Mouse (Mus musculus) kidney, embryonic 15.5 days (tissue): ENCODE data around the gene C1ra. TPM values are rescaled to one million over a fixed set of nuclear protein-coding genes. Genes with fewer than 3 reads are reported as not detected.
"Not testable (repeated sequence)": the region's sequence is repeated elsewhere in the genome, so short reads cannot be mapped to it uniquely, and the experiment has no call there.

ENCODE experiments used
- ATAC-seq: fragments of 200-750 bp; cut with Nextera tagmentation; replicated peaks from 2 replicates; pipeline ENCODE4 v1.8.0; 2017; ENCODE audit warnings: moderate TSS enrichment; ENCODE audit not compliant: low FRiP score
- H3K27ac ChIP-seq: fragments of 300-500 bp; sonication (generic); 2 replicates; pipeline ENCODE4 v1.5.1; 2015; ENCODE audit warnings: mild to moderate bottlenecking, inconsistent platforms
- H3K27me3 ChIP-seq: fragments of 300-500 bp; sonication (generic); 2 replicates; pipeline ENCODE4 v1.6.1; 2015; ENCODE audit warnings: inconsistent platforms
- H3K36me3 ChIP-seq: fragments of 300-500 bp; sonication (generic); 2 replicates; pipeline ENCODE4 v1.6.1; 2015; ENCODE audit warnings: inconsistent platforms
- H3K4me1 ChIP-seq: fragments of 300-500 bp; sonication (generic); 2 replicates; pipeline ENCODE4 v1.6.1; 2015; ENCODE audit warnings: inconsistent platforms
- H3K4me2 ChIP-seq: fragments of 300-500 bp; sonication (generic); 2 replicates; pipeline ENCODE4 v1.6.1; 2015; ENCODE audit warnings: moderate library complexity, mild to moderate bottlenecking, inconsistent platforms
- H3K4me3 ChIP-seq: fragments of 300-500 bp; sonication (generic); replicated peaks from 2 replicates; pipeline ENCODE4 v1.5.1; 2015; ENCODE audit warnings: mild to moderate bottlenecking, inconsistent platforms
- H3K9ac ChIP-seq: fragments of 300-500 bp; sonication (generic); 2 replicates; pipeline ENCODE4 v1.6.1; 2015; ENCODE audit warnings: mild to moderate bottlenecking, inconsistent platforms
- H3K9me3 ChIP-seq: fragments of 300-500 bp; sonication (generic); replicated peaks from 2 replicates; pipeline ENCODE4 v1.6.1; 2016; ENCODE audit warnings: inconsistent platforms
- WGBS: fragments of 180-500 bp; shearing (Covaris S2); methylation state at CpG from one replicate; pipeline ENCODE4 v1.1.7; 2015; ENCODE audit warnings: mixed read lengths; 5-methylcytosine and 5-hydroxymethylcytosine counted together
- polyA plus RNA-seq: library from polyadenylated mRNA; unstranded; fragments of >200 nt; fragmentation: Nextera tagmentation; extraction: Ambion mirVana; gene quantifications from 2 replicates; pipeline ENCODE4 v1.2.1, GENCODE M21; 2015

C1ra gene
- polyA plus RNA-seq, 1 experiment from 2014 or later, result 7.9 TPM

DNA sequence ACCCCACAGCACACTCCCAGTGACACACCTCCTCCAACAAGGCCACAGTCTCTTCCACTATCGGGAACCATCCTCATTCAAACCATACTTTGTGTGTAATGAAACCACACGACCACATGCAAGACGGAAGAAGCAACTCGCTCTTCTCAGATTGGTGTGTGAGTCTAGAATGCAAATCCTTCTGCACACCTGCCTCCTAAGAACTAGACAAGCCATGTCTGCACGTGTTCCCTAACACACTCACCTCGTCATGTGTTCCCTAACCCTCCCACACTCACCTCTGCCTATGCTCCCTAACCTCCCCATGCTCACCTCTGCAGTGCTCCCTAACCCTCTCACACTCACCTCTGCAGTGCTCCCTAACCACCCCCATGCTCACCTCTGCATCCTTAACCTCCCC is 20.8 kb upstream of the C1ra start:
- no peak overlapping the region for H3K27ac ChIP-seq
- H3K4me2 ChIP-seq, result no peak overlapping the region
- no peaks in the 10 kb centered on the region for H3K27me3 ChIP-seq
- no peak overlapping the region for H3K4me3 ChIP-seq
- H3K9ac ChIP-seq, result no peak overlapping the region
- ATAC-seq, result no peak
- no peaks in the 10 kb centered on the region for H3K9me3 ChIP-seq
- H3K36me3 ChIP-seq, result no peaks in the 10 kb centered on the region
- WGBS, result 75% methylated on average over 6 of the region's 6 CpGs
- 0 out of 2 replicates have a peak, but pooled peaks cover 10% of the 10 kb centered on the region for H3K4me1 ChIP-seq

DNA sequence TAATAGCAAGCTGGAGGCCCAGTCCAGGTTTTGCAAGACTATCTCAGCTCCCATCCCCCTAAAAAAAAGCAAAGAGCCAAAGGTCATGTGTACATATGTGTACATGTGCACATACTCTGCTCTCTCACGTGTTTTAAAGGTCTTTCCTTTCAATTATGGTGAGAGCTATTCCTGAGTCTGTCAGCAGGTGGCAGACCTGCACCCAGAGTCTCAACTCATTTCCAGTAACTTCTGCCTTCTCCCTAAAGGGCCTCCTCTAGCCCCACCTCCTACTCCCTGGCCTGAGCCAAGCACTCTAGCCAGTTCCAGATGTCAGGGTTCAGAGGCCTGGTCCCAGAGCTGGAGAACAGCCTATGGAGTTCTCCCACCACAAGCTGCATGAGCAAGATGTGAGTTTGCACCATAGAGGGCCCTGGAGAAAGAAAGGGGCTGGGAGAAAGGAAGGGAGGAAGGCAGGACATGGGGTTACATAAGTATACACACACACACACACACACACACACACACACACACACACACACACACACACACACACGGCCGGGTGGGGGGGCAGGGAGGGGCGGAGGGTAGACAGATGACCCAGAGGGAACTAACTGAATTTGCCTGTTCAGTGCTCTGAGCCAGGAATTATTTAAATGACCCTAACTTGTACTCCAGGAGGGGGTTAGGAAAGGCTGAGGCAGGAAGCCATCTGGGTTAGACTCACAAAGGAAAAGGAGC is 19.2 kb upstream of the C1ra start, which contains the start of gene C1rl:
C1rl (plus strand) TSS at position 272 of the 720 bp plus-strand sequence.
- Histone ChIP-seq H3K27ac (peak within 1 kb of the TSS; percentile 67), H3K36me3 (no peaks in the 10 kb centered on the region), H3K27me3 (no peaks in the 10 kb centered on the region), H3K4me2 (no peak within 1 kb of the TSS), H3K4me3 (no peak within 1 kb of the TSS), H3K4me1 (0 out of 2 replicates have a peak, but pooled peaks cover 10% of the 10 kb centered on the region), H3K9me3 (no peaks in the 10 kb centered on the region), H3K9ac (no peak within 1 kb of the TSS)
- WGBS, result 30% methylated on average over 4 of the region's 4 CpGs
- peak; percentile 94 for ATAC-seq

DNA sequence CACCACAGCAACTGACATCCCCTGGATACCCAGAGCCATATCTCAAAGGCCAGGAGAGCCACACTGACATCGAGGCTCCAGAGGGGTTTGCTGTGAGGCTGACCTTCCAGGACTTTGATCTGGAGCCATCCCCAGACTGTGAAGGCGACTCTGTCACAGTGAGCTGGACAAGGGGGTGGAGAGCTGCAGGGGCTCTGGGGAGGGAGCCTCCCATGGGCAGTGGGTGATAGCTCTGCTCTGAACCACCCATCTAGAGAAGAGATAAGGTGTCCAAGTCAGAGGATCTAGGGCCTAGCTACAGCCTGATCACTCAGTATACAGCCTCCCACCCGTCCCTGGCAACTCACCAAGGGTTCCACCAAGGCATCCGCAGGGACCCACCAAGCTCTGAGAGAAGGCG is 18.3 kb upstream of the C1ra start:
- H3K27ac ChIP-seq, result peak overlapping the region; percentile 67
- H3K4me3 ChIP-seq, result no peak overlapping the region
- no peaks in the 10 kb centered on the region for H3K27me3 ChIP-seq
- no peaks in the 10 kb centered on the region for H3K9me3 ChIP-seq
- no peak overlapping the region for H3K9ac ChIP-seq
- peak; percentile 9; the same call in 1 of the 2 replicates for ATAC-seq
- H3K4me1 ChIP-seq, result 0 out of 2 replicates have a peak, but pooled peaks cover 10% of the 10 kb centered on the region
- 66% methylated on average over 5 of the region's 5 CpGs for WGBS
- no peaks in the 10 kb centered on the region for H3K36me3 ChIP-seq
- H3K4me2 ChIP-seq, result no peak overlapping the region

DNA sequence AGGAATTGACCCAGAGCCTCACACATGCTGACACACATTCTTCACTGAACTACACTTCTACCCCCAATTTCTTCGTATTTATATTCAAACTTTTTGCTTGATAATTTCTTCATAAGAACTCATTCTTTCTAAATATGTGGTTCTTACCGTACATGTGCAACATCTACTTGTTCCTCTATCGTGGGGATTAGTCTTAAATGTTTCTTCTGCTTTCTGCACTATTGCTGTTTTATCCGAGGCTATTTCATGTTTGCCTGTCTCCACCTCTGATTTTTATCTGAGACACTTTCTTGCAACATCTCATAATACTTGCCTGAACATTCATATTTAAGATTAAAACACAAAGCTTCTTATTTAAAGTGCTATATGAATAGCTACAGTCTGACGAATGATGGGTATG is 16.2 kb upstream of the C1ra start:
- no peaks in the 10 kb centered on the region for H3K36me3 ChIP-seq
- H3K4me1 ChIP-seq, result 0 out of 2 replicates have a peak, but pooled peaks cover 10% of the 10 kb centered on the region
- no peak overlapping the region for H3K9ac ChIP-seq
- WGBS, result 92% methylated on average over 5 of the region's 5 CpGs
- no peak overlapping the region for H3K4me3 ChIP-seq
- H3K4me2 ChIP-seq, result no peak overlapping the region
- H3K9me3 ChIP-seq, result no peaks in the 10 kb centered on the region
- no peak overlapping the region for H3K27ac ChIP-seq
- no peak for ATAC-seq
- no peaks in the 10 kb centered on the region for H3K27me3 ChIP-seq

DNA sequence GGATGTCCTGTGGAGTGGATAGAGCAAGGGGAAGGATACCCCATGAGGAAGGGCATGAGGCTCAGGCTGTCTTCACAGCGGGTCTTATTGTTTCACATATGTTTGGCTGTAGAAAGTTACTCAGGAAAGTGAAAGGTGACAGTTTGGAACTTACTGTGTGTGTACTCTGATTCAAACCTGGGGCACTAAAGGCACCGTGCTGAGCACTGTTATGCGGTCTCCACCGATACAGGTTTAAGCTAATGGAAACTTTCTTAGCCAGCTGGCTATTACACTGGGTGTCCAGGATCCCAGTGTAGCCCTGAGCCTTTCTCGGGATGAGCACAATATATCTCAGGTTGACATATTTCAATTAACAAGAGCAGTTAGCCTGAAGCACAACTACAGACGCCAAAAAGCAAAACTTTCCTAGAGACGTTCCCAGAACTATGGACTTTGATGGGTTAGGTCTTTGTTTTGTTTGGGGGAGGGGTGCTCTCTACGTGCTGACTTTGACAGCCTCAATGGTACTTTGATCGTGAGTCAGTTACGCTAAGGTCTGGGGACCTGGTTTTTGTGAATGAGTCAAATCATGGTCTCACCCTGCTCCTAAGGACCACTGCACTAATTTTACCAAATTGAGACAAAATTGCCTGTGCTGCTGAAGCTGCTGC is 12.2 kb upstream of the C1ra start:
- H3K36me3 ChIP-seq, result no peaks in the 10 kb centered on the region
- WGBS, result 35% methylated on average over 10 of the region's 10 CpGs
- no peak for ATAC-seq
- no peak overlapping the region for H3K4me3 ChIP-seq
- no peaks in the 10 kb centered on the region; the same call in 1 of the 2 replicates for H3K4me1 ChIP-seq
- H3K27ac ChIP-seq, result no peak overlapping the region
- no peak overlapping the region for H3K4me2 ChIP-seq
- no peak overlapping the region for H3K9ac ChIP-seq
- H3K27me3 ChIP-seq, result no peaks in the 10 kb centered on the region
- no peaks in the 10 kb centered on the region for H3K9me3 ChIP-seq

DNA sequence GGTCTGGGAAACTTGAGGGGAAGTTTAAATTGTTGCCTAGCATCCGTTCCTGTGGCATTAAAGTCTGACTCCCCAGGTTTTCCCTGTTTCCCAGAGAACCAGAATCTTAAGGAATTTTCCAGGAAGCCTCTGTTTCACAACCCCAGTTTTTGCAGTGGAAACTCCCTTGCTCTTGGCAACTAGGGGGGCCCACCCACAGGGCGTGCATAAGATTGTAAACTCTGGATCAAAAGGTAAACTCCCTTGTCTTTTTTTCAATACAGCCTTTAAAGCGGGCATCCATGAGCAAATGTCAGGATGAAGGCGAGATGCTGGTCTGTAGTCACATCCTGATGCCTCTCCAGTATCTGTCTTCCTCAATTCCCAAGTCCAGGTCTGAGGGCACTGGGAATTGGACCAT is 10.7 kb upstream of the C1ra start:
- no peaks in the 10 kb centered on the region for H3K36me3 ChIP-seq
- no peaks in the 10 kb centered on the region for H3K27me3 ChIP-seq
- ATAC-seq, result no peak
- H3K4me1 ChIP-seq, result no peaks in the 10 kb centered on the region; the same call in 1 of the 2 replicates
- 76% methylated on average over 4 of the region's 4 CpGs for WGBS
- no peak overlapping the region for H3K4me3 ChIP-seq
- no peak overlapping the region for H3K9ac ChIP-seq
- no peaks in the 10 kb centered on the region for H3K9me3 ChIP-seq
- H3K27ac ChIP-seq, result no peak overlapping the region
- no peak overlapping the region for H3K4me2 ChIP-seq

DNA sequence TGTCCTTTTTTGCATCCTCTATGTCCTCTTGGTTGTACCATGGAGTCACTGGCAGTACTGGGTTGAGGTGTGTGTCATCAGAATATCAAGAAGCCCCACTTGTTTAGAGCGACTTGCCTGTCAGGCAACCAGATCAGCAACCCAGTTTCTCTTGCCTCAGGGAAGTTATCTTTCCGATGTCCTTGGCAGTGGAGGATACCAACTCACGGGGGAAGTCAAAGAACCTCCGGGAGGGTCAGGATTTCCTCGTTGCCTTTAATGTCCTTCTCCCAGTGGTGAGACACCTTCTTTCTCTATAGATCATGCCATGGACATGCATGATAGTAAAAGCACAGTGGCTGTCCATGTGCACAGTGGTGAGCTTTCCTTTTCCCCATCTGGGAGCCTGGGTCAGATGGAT is 10.2 kb upstream of the C1ra start:
- Histone ChIP-seq H3K9me3 (no peaks in the 10 kb centered on the region), H3K9ac (no peak overlapping the region), H3K27ac (no peak overlapping the region), H3K4me3 (no peak overlapping the region), H3K36me3 (no peaks in the 10 kb centered on the region), H3K4me1 (no peaks in the 10 kb centered on the region; the same call in 1 of the 2 replicates), H3K4me2 (no peak overlapping the region), H3K27me3 (no peaks in the 10 kb centered on the region)
- no peak for ATAC-seq
- 80% methylated on average over 5 of the region's 5 CpGs for WGBS

DNA sequence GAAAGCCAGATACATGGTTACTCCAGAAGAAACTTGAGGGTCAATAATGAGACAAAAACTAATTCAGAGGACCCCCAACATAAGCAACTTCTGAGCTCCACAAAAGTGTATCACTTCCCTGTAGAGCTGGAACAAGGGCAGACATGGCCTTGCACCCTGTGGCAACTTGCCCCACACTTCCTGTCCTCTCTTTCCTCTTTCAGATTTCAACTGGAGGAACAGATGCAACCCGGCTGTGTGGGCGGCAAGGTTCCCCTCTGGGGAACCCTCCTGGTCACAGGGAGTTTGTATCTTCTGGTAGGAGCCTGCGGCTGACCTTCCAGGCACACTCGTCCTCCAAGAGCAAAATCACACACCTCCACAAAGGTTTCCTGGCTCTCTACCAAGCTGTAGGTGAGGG is 7.2 kb upstream of the C1ra start:
- H3K4me1 ChIP-seq, result no peaks in the 10 kb centered on the region; the same call in 1 of the 2 replicates
- WGBS, result 68% methylated on average over 4 of the region's 4 CpGs
- no peak for ATAC-seq
- no peak overlapping the region for H3K4me3 ChIP-seq
- no peak overlapping the region for H3K4me2 ChIP-seq
- no peaks in the 10 kb centered on the region for H3K27me3 ChIP-seq
- no peaks in the 10 kb centered on the region for H3K9me3 ChIP-seq
- H3K9ac ChIP-seq, result no peak overlapping the region
- no peaks in the 10 kb centered on the region for H3K36me3 ChIP-seq
- H3K27ac ChIP-seq, result no peak overlapping the region

DNA sequence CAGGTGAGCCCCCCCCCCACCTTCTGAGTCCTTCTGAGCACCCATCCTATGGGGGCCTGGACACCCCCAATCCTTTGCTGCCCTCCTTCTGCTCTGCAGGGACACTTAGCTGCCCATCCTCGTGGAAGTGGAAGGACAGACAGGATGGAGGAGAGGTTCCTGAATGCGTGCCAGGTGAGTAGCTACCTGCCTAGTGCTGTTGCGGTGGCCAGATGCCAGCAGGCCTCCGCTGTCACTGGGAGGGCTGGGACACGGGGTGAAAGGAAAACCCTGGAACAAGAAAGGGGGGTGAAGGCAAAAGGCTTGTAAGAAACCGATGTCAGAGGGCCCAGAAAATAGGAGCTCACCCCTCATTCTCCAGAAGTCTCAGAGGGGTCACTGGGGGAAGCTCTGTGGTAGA is 5.2 kb upstream of the C1ra start:
- 78% methylated on average over 6 of the region's 6 CpGs for WGBS
- ATAC-seq, result no peak

DNA sequence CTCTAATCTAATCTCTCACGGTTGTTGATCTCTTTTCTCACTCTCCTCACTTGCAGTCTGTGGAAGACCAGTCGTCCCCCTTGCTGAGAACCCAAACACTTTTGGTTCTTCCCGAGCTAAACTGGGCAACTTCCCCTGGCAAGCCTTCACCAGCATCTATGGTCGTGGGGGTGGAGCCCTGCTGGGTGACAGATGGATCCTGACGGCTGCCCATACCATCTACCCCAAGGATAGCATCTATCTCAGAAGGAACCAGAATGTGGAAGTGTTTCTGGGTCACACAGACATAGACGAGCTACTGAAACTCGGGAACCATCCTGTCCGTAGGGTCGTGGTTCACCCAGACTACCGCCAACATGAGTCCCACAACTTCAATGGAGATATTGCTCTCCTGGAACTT is 3.9 kb upstream of the C1ra start:
- 81% methylated on average over 10 of the region's 10 CpGs for WGBS
- ATAC-seq, result no peak
- peaks cover 7% of the 10 kb centered on the region; the same call in 1 of the 2 replicates for H3K4me1 ChIP-seq

More for the DNA sequence above, 5.2 kb upstream of the C1ra start:
- Histone ChIP-seq H3K27me3 (no peaks in the 10 kb centered on the region), H3K4me1 (no peaks in the 10 kb centered on the region; the same call in 1 of the 2 replicates), H3K4me2 (no peak overlapping the region), H3K9ac (no peak overlapping the region), H3K27ac (no peak overlapping the region), H3K4me3 (no peak overlapping the region), H3K36me3 (no peaks in the 10 kb centered on the region), H3K9me3 (no peaks in the 10 kb centered on the region)

DNA sequence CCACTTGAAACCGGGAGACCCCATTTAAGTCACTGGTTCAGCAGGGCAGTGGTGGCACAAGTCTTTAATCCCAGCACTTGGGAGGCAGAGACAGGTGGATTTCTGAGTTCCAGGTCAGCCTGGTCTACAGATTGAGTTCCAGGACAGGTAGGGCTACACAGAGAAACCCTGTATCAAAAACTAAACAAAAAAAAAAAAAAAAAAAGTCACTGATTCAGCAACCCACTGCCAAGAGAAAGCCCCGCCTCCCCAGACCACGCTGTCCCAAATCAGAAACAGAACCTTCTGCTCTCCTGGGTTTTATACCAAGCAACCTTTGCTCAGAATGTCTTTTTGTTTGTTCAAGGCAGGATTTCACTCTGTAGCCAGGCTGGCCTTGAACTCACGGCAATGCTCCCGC is 3.0 kb upstream of the C1ra start:
- not testable (repeated sequence) for H3K4me2 ChIP-seq, H3K9ac ChIP-seq, H3K4me1 ChIP-seq, H3K36me3 ChIP-seq, H3K9me3 ChIP-seq, H3K27me3 ChIP-seq, H3K27ac ChIP-seq, H3K4me3 ChIP-seq, ATAC-seq
- WGBS, result 92% methylated on average over 5 of the region's 5 CpGs

More for the DNA sequence above, 3.9 kb upstream of the C1ra start:
- Histone ChIP-seq H3K4me3 (no peak overlapping the region), H3K9ac (no peak overlapping the region), H3K4me2 (no peak overlapping the region), H3K36me3 (no peaks in the 10 kb centered on the region), H3K27me3 (no peaks in the 10 kb centered on the region), H3K27ac (no peak overlapping the region), H3K9me3 (no peaks in the 10 kb centered on the region)

DNA sequence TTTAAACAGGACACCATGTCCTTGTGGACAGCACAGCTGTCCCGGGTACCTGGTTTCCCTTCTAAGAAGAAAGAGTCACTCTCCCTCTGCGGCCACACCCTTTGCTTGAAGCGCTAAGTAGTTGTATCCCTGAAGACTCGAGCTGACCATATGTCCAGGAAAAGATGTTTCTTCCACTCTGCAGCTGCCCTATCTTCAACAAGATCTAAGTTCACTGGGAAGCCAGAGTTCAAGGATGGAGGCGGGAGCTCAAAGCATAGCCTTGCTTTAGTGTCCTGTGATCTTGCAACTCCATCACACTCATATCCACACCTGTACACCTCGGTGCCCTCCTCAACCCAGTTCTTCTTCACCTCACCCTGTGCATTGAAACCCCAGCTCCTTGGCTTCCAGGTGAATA is 269 bp upstream of the C1ra start:
- Histone ChIP-seq H3K4me3 (no peak overlapping the region), H3K4me2 (no peak overlapping the region), H3K27me3 (no peaks in the 10 kb centered on the region), H3K4me1 (peaks cover 7% of the 10 kb centered on the region; the same call in 1 of the 2 replicates), H3K27ac (no peak overlapping the region), H3K36me3 (no peaks in the 10 kb centered on the region), H3K9ac (no peak overlapping the region), H3K9me3 (no peaks in the 10 kb centered on the region)
- no peak for ATAC-seq
- 53% methylated on average over 6 of the region's 6 CpGs for WGBS
